Mouse (Mus musculus) kidney, adult 2 months (tissue): ENCODE measurements around the gene Fam3b.

Experiments used
- CTCF ChIP-seq: fragments of 200-500 bp; conservative IDR thresholded peaks from 2 replicates; pipeline ENCODE4 v1.5.1; 2011; ENCODE audit warnings: low read depth, mild to moderate bottlenecking, control low read depth, low read length, moderate library complexity, mixed read lengths; ENCODE audit not compliant: insufficient read depth, insufficient read length
- POLR2A ChIP-seq: fragments of 200-500 bp; IDR thresholded peaks from one replicate; pipeline ENCODE4 v1.6.1; 2011; ENCODE audit warnings: low read depth, low read length, control low read depth

DNA sequence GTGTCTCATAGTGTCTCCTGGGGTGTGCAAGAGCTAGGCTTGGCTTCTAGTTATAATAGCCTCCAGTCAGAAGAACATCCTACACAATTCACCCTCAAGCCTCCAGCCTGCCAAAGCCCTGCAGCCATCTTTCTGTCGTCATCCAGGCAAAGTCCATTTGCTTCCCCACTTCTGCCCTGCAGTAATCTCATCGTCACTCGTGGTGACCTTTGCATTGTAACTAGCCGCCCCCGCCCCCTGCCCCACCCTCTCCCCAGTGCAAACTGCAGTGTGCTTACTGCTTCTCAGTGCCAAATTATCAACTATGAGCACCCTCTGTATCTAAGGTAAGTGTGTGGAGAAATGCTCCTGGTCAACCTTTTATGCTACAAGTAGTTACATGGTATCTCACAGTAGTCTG lies 16.9 kb downstream of the Fam3b start:
- TF ChIP-seq CTCF (no peak), POLR2A (no peak)
